Mouse (Mus musculus) spleen, embryonic (tissue): ENCODE results near the gene Ublcp1.

ENCODE experiments used
- CTCF ChIA-PET: fragments of 350-600 bp; sonication (Branson Sonifier 250); formaldehyde crosslinking; loops from one replicate; lab custom pipeline; 2022; lab: Charles Lee

The Ublcp1 gene

GRCm38 (mm10) chr11:44494643-44495323, 24.5 kb upstream of the Ublcp1 start:
- CTCF ChIA-PET = interaction anchor here (0.6 kb wide), 2 partner anchors 14 to 1363 kb away, joined by 3 read pairs; no protein-coding TSS in a partner anchor

GRCm38 (mm10) chr11:44489117-44489516, 18.8 kb upstream of the Ublcp1 start:
- CTCF ChIA-PET = no interaction called here

GRCm38 (mm10) chr11:44485089-44485736, 14.9 kb upstream of the Ublcp1 start:
- CTCF ChIA-PET = no interaction called here

GRCm38 (mm10) chr11:44480246-44480645, 9.9 kb upstream of the Ublcp1 start:
- CTCF ChIA-PET = interaction anchor here (0.6 kb wide), 1 partner anchor 36 kb away, joined by 4 read pairs; no protein-coding TSS in a partner anchor

- CTCF ChIA-PET = interaction anchor here (0.6 kb wide), 1 partner anchor 16 kb away, joined by 3 read pairs; no protein-coding TSS in a partner anchor
Measured at GRCm38 (mm10) chr11:44478382-44478781, 8.1 kb upstream of the Ublcp1 start.

GRCm38 (mm10) chr11:44476445-44476844, 6.1 kb upstream of the Ublcp1 start:
- CTCF ChIA-PET = no interaction called here

GRCm38 (mm10) chr11:44475467-44475866, 5.2 kb upstream of the Ublcp1 start:
- CTCF ChIA-PET = no interaction called here

GRCm38 (mm10) chr11:44471337-44471995, 1.2 kb upstream of the Ublcp1 start:
- CTCF ChIA-PET = interaction anchor here (0.6 kb wide), 1 partner anchor 267 kb away, joined by 7 read pairs; no protein-coding TSS in a partner anchor

GRCm38 (mm10) chr11:44469646-44470431, 459 bp downstream of the Ublcp1 start:
- CTCF ChIA-PET = interaction anchor here (0.5 to 1.0 kb wide), 3 partner anchors 48 to 103 kb away, joined by 3 to 8 read pairs (median 5); no protein-coding TSS in a partner anchor

GRCm38 (mm10) chr11:44468306-44468790, 1.9 kb downstream of the Ublcp1 start:
- CTCF ChIA-PET = no interaction called here

- CTCF ChIA-PET = interaction anchor here (0.9 kb wide), 1 partner anchor 13 kb away, joined by 3 read pairs; no protein-coding TSS in a partner anchor
Measured at GRCm38 (mm10) chr11:44466949-44467442, 3.3 kb downstream of the Ublcp1 start.

- CTCF ChIA-PET = no interaction called here
Measured at GRCm38 (mm10) chr11:44461493-44461892, 8.8 kb downstream of the Ublcp1 start.

- CTCF ChIA-PET = interaction anchor here (0.9 kb wide), 1 partner anchor 133 kb away, joined by 3 read pairs; no protein-coding TSS in a partner anchor
Measured at GRCm38 (mm10) chr11:44453423-44453822, 16.9 kb downstream of the Ublcp1 start.

GRCm38 (mm10) chr11:44452016-44452415, 18.3 kb downstream of the Ublcp1 start:
- CTCF ChIA-PET = interaction anchor here (0.8 kb wide), 1 partner anchor 10 kb away, joined by 4 read pairs; no protein-coding TSS in a partner anchor

GRCm38 (mm10) chr11:44451046-44451445, 19.3 kb downstream of the Ublcp1 start:
- CTCF ChIA-PET = interaction anchor here (0.8 kb wide), 1 partner anchor 9 kb away, joined by 4 read pairs; no protein-coding TSS in a partner anchor

- CTCF ChIA-PET = interaction anchor here (0.5 kb wide), 1 partner anchor 957 kb away, joined by 6 read pairs; no protein-coding TSS in a partner anchor
Measured at GRCm38 (mm10) chr11:44437786-44438185, 32.5 kb downstream of the Ublcp1 start.

GRCm38 (mm10) chr11:44430036-44430435, 40.3 kb downstream of the Ublcp1 start:
- CTCF ChIA-PET = interaction anchor here (0.7 kb wide), 1 partner anchor 217 kb away, joined by 6 read pairs; no protein-coding TSS in a partner anchor

- CTCF ChIA-PET = interaction anchor here (0.6 kb wide), 1 partner anchor 1654 kb away, joined by 5 read pairs; no protein-coding TSS in a partner anchor
Measured at GRCm38 (mm10) chr11:44427951-44428350, 42.3 kb downstream of the Ublcp1 start.

GRCm38 (mm10) chr11:44425626-44426025, 44.7 kb downstream of the Ublcp1 start:
- CTCF ChIA-PET = interaction anchor here (0.7 kb wide), 1 partner anchor 1258 kb away, joined by 3 read pairs; no protein-coding TSS in a partner anchor

GRCm38 (mm10) chr11:44425006-44425405, 45.3 kb downstream of the Ublcp1 start:
- CTCF ChIA-PET = no interaction called here
